Mouse (Mus musculus): ENCODE measurements at regions not wholly inside any gene's neighbourhood (a gene's known extent, or its start where the extent isn't known, plus 50 kb on each side); places are given as distances from the start of the nearest gene placed in this dataset.
A peak's percentile ranks its signal among the peaks of the same experiment; 100 is the strongest.

DNA sequence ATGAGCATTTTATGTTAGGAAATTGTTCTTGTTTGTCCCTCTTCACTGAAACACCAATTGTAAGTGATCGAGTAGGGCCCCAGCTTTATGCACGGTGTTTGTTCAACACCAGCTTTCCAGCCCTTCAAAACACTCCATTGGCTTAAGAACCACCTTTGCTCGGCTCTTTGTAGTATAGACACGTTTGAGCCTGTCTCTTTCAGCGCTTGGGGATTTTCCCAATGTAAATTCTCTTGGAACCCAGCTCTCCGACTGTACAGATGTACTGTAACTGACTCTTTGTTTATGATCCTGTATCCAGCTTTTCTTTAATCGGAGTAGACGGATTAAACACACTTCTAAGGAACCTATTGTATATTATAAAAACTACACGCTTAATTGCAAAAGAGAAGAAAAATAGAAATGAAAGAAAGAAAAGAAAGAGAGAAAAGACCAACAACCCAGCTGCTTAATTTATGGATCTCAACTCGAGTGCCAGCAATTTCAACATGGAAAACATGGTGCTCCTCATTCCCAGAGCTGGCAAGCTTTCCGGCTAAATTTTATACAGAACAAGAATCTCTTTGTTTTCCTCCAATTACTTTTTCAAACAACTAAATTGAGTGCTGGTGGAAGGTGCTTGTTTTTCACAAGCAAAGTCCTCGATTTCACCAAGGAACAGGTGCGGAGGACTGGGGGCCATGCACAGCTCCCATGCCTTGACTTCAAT lies 430.4 kb downstream of the Adgrl2 start:
- DNase-seq (ENCODE audit: low spot score in 2 of 2) = no peak

DNA sequence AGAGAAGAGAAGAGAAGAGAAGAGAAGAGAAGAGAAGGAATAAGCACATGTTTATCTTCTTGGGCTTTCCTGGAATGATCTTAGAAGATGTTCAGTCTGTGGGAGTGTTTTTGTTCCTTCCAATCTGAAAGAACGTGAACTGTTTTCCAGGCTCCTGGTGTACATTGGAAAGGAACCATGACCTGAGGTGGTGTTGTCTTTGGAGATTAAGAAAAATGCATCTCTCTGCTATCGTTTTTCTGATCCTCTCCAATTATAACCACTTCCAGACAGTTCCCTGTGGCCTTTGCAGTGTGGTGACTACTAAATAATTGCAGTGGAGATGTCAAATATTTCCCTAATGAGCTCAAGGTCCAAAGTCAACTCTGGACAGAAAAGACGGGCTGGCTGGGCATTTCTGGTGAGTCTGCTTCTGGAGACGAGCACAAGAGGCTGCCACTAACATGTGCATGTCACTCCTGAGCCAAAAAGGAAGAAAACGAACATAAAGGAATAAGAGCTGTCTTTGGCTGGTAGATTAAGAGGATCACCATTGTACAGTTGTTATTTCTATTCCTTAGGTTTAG lies 431.7 kb downstream of the Adgrl2 start:
- DNase-seq (ENCODE audit: low spot score in 2 of 2) = no peak

DNA sequence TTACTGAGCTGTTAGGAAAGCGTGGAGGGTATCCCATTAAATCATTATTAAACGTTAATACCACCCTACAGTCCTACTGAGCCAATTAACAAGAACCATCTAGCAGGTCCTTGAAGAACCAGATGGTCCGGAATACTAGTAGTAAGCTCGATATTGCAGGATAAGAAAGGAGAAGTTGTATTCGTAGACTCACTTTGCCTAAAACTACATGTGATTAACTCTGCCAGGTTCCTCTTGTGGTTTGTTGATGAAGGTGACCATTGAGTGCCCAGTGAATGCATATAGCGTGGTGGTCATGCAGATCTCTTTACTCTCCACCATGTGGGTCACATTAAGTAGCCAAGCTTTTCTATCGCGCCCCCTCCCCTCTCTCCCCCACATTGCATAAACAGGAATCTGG lies 435.0 kb downstream of the Adgrl2 start:
- DNase-seq (ENCODE audit: low spot score in 2 of 2) = no peak

DNA sequence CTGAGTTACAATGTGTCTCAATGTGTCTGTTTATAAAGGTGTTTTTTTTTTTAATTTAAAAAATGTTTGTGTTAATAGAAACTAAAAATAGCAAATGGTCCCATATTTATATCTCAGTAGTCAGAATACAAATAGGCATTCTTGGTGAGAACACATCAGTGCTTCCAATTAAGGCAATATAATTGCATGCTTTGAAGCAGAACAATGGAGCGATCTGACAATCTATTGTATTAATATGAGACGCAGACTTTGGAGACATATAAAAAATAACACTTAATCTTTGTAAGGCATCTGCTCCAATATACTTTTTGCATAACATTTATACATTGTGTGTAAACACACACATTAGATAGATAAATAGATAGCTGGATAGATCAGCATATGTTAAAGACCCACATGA lies 439.6 kb downstream of the Adgrl2 start:
- no peak for DNase-seq (ENCODE audit: low spot score in 2 of 2)

DNA sequence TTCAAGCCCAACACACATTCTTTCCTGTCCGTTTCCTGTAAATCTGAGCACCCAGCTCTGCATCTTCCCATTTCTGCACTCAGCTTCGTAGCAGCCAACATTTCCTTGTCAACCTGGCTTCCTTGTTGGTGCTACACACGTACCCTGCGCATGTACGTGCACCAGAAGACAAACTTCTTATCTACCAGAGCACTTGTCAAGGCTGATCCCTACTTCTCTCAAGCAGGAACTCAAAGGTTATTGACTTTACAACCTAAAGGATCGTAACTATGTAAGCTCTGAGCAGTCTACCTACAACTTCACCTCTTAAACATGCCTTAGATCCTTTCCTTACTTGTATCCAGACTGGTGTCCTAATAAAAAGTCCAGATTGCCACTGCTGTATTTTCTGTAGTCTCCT lies 445.4 kb downstream of the Adgrl2 start:
- DNase-seq (ENCODE audit: low spot score in 2 of 2) = no peak

DNA sequence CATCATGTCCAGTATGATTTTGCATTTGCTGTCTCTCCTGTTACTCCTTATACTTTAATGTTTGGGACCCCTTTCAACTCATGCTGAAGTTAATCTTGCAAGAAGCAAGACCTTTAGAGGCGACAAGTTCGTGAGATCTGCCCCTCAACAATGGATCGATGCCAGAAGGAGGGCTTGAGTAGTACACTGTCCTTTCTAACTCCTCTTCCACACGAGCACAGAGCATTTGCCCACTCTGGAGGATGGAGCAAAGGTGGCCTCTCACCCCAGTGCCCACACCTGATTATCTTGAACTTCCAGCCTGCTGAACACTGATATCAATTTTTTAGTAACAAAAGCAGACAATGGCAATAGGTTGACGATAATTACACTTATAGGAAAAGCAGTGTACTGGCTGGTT lies 448.1 kb downstream of the Adgrl2 start:
- DNase-seq (ENCODE audit: low spot score in 2 of 2) = no peak

DNA sequence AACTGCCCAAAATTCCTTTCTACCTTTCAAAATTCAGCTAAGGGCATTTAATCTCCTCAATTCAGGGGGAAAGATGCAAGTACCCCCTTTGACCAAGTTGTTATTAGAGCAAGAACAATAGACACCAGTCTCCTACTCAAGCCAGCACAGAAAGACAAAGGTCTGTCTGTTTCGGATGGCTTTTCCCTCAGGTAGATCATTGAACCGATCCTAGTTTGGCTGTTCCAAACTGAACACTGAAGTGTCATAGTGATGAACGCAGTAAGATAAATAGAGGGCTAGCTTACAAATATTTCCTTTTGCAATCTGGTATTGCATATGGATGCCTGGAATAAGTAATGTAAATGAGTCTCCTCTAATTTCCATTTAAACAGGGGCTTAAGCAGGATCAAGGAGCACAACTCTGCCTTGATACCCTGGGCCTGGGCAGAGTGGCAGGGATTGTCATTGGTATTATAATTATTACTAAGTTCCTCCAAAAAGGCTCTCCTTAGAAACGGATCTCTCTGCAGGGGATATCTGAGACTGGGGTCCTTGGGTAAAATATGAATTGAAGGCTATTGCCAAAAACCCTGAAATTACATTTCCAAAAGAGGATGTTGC lies 452.6 kb downstream of the Adgrl2 start:
- no peak for DNase-seq (ENCODE audit: low spot score in 2 of 2)

DNA sequence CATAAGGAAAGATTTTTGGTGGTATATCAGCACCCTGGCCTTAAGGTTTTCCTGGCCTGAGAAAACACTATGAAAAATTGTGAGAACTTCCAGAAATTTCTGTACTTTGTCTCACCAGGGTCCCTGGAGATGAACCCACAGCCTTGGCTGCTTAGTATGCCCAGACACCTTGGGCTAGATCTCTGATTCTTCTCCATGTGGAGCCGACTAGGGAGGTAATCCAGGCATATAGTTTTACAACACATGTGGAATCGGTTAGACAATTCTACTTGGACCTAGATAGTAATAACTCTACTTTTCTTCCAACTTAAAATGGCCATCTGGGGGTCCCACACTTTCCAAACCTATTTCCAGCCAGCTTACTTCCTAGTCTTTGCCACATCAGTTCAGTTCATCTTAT lies 460.5 kb downstream of the Adgrl2 start:
- DNase-seq (ENCODE audit: low spot score in 2 of 2) = no peak

DNA sequence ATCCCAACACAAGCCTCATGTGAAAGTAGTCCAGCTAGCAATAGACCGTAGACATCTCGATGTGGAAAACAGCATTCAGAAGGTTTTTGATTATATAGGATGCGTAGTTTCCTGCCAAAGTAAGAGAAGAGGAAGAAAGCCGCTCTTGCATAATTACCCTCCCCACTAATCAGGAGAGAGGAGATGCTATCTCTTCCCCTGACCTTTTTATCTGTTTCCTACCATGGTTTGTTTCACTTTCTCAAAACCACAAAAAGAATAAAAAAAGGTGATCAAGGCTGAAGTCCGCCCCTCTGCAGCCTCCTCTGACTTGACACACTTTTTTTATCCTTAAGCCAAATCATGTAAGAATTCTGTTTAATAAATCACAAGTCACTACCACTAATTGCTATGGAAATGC lies 480.0 kb downstream of the Adgrl2 start:
- DNase-seq (ENCODE audit: low spot score in 2 of 2) = no peak

DNA sequence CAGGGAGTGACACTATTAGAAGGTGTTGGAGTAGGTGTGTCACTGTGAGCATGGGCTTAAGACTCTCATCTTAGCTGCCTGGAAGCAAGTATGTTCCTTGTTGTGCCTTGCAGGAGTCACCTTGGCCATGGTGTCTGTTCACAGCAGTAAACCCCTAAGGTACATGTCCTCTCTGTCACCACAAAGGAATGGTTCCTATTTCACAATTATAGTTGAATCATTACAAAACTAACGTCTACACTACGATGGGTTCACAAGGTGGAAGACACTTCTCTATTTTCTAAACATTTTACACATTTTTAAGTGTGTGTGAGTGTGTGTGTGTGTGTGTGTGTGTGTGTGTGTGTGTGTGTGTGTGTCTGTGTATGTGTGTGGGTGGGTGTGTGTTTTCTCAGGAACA lies 485.4 kb downstream of the Adgrl2 start:
- no peak for DNase-seq (ENCODE audit: low spot score in 2 of 2)

DNA sequence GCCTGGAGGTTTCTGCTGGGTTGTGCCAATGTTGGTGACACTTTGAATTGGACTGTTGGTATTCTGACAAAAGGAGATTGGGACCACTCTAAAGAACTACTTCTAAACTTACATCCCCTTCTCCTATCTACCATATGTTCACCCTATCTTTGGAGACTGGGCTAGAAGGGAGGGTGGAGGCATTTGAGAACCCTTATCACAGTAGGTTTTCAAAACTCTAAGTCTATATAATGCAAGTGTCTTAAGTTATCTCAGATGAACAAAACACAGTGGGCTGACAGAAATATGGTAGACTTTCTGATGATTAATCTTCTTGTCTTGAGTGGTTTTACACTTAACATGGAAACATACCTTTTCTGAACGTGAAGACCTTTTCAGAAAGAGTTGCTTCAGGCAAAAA lies 486.9 kb downstream of the Adgrl2 start:
- no peak for DNase-seq (ENCODE audit: low spot score in 2 of 2)

DNA sequence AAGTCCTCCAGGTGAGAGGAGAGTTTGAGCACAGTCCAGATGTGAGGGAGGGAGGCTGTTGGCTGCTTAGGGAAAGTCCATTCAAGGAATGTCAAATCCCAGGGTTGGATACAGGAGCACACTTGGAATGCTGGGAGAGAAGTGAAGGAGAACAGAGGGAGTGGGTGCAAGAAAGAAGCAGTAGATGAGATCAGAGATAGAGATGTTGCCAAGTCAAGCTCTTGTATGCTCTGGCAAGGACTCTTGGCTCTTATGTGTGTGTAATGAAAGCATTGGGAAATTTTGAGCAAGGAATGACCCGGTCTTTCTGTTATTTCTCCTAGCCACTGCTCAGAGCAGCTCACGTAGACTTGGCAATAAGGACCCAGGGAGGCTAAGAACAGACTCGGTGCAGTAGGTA lies 488.6 kb downstream of the Adgrl2 start:
- DNase-seq (ENCODE audit: low spot score in 2 of 2) = no peak

DNA sequence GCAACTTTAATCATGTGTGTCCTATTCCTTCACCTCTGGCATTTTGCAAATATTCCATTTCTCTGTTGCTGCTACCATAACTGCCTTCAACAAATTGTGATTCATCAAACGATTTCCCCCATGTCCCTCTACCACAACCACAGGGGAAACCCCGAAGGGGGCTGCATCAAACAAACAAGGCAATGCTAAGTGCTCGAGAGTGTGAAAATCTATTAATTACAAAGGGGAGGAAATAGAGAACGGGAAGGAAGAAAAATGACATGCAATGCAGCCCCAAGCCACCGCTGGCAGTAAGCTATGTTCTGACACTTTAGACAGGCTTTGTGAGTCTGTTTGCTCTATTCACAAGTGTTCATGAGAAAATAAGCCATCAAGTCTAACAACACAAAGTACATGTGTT lies 493.7 kb downstream of the Adgrl2 start:
- DNase-seq (ENCODE audit: low spot score in 2 of 2) = no peak

DNA sequence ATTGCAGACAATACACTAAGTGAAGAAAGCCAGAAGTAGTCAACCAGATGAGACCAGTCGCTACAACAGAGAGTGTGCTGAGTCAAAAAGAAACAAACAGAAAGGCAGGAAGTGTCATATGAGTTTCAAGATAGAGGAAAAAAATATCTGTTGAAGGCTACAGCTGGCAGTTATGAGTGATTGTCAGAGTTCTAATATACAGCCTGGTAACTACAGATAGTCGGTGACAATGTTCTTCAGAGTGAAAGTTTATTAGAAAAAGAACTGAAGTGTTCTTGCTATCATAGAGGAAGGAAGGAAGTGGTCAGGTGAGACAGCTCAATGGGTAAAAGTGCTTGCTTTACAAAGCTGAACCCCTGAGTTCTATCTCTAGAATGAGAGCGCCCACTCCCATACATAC lies 499.1 kb downstream of the Adgrl2 start:
- DNase-seq (ENCODE audit: low spot score in 2 of 2) = no peak

DNA sequence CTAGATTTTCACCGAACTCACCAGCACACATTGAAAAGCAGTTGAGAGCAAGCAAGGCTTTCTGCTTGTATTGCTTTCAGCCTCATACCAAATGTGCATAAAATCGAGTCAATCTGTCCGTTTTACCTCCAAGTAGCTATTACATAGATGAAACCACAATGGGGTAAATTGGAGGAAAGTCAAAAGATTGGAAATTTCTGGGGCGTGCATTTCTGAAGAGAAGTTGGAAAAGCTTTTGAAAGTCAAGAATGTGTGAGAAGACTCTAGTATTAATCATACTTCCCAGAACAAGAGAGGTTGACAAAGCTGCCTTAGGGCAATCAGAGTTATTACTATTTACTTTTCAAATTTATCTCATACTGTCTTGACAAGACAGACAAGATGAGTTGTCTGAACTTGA lies 501.2 kb downstream of the Adgrl2 start:
- DNase-seq (ENCODE audit: low spot score in 2 of 2) = no peak

DNA sequence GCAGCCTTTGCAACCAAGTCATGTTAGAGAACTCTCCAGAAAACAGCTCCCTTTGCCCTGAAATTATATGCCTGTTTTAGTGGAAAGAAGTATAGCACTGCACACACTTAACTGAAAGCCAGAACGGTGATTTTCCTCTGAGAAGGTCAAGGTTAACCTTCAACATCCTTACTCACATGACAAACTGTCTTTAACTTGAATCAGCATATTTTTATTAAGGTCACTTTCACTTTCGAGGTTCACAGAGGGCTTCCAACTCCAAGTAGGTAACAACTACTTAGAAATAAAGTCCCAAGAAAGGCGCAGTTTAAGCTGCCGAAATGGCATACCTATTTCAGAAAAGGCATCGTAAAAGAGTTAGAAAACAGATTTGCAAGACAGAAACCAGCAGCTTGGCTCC lies 502.4 kb downstream of the Adgrl2 start:
- DNase-seq (ENCODE audit: low spot score in 2 of 2) = no peak

DNA sequence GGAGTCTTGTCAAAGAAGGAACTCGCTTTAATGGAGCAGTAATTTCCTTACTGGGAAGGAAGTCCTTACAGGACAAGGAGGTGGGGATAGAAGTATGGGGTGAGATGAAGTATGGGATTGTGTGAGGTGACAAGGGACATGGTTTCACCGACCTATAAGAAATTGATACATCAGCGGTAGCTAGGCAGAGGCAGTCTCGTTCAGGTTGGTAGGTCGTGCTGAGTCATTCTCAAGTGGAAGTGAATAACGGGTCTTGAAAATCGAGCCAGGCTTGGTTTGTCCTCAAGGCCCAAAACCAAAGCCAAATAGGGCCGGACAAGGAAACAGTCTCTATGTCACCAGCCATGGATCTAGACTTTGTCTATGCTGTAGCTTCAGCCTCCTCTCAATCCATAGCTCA lies 514.5 kb downstream of the Adgrl2 start:
- no peak for DNase-seq (ENCODE audit: low spot score in 2 of 2)

DNA sequence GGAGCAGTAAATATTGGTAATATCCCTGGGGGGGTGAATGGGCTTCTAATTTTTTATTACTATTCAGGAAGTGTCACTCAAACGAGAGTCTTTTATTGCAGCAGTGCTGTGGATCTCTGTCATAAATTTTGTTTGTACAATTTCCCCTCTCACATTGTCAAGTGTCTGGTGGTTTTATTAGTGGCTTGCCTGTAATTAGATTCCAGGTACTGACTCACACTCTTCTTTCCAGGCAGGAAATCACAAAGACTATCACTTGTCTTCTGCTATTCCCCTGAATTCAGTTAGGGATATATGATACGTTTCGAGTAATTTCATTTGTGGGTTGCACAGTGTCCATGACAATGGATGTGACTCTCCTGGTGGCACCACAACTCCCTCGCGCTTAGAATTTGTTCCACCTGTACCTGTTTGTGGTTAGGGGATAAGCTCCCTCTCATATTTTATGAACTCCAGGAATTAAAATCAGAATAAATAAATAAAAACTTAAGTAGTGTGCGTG lies 517.4 kb downstream of the Adgrl2 start:
- DNase-seq (ENCODE audit: low spot score in 2 of 2) = no peak

DNA sequence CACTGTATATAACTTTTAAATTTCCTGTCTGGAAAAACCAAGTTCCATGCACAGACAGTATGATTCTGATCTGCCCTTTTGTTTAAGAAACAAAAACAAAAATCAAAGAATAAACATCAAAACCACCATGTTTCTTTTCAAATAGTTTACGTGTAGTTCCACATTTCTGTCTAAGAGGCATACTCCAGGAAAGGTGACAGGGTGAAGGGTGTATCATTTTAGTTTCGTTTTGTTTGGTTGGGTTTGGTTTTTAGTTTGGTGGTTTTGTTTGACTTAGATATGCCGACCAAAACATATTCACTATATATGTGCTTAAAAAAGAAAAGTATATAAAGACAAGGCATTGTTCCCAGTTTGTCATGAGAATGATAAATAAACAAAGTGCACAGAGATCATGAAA lies 524.9 kb downstream of the Adgrl2 start:
- no peak for DNase-seq (ENCODE audit: low spot score in 2 of 2)

DNA sequence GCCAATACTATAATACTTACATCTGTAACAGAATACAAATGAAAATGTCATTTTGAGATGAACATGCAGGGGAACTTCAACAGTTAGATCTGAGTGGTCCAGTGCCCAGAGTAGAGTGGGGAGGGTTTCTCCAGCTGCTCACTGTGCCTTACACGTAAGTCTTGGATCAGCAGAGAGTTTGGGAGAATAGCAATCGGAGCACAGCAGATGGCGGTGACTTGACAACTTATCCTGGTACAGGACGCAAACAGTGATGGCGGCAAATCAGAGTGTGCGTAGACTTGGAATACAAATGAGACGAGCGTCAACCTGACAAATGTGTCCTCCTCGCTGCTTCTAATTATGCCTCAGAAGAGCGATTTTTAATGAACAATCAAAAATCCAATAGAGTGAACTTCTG lies 527.6 kb downstream of the Adgrl2 start:
- DNase-seq (ENCODE audit: low spot score in 2 of 2) = peak; percentile 15 to 18

DNA sequence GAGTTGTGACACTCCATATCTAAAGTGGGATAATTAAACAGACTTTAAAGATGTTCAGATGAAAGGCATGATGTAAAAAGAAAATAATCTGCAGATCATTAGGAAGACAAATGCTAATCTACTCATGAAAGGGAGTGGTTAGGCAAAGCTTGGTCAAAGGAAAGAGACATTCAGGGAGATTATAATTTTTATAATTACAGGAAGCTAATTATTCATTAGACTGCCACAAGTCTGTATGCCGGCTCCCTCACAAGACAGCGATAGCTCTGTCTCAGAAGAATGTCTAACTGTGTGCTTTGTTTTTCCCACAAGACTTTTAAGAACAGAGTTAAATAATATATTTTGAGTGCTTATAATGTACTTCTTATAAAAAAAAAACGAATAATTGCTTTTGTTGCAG lies 541.5 kb downstream of the Adgrl2 start:
- DNase-seq (ENCODE audit: low spot score in 2 of 2) = no peak

DNA sequence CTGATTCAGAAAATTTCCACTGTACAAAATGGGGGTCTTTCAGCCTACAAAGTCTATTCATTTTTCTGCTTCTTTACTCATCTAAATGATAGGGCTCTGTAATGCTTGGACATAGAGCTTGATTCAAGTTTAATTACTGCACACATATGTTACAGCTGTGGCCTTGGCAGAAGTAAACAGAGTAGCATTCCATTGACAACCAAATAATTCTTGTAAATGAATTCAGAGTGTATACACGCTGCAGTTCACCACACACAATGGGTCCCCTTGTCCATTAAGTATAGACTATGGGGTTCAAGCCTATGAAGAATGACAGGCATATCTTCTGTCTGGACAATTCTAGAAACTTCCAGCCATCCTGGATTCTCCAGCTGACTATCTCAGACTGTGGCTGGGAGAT lies 541.9 kb downstream of the Adgrl2 start:
- no peak for DNase-seq (ENCODE audit: low spot score in 2 of 2)

DNA sequence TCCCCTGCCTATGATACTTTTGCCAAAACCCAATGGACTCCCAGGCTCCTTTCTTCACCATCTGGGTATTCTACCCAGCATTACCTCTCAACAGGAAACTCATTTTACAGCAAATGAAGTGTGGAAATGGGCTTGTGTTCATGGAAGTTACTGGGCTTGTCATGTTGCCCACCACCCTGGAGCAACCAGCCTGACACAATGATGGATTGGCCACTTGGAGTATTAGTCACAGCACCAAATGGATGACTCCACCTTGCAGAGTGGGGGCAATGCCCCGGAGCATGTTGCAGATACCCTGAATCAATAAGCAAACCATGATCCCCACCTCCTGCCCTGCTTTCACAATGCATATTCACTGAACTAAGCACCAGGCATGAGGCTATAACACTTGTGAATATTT lies 543.5 kb downstream of the Adgrl2 start:
- DNase-seq (ENCODE audit: low spot score in 2 of 2) = no peak
